ENCODE assay signal across 10 mouse cellular contexts in the genomic region with DNA sequence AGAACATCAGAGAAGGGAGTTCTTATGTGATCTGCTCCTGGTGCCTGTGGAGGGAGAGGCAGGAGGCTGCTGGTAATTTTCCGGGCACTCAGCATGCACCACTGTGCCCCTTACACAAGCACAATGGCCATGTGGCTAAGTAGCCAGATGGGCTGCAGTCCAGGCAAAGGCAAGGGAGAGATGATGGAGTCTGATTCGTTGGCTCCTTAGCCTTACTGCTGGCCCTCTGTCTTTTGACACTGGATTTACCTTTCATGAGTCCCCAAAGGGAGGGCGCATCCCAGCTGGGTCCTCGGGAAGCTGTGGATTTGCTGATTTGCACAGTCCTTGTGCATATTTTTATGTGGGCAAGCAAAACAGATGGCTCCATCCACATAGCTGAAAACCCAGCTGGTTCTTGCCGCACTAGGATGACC.
DNase-seq lines count a peak whose midpoint lies in the region; ATAC-seq lines count a peak whose summit lies in the region.
"Had no signal": no experiment of that assay in that cellular context is flagged by ENCODE, and none has a peak within 500 bp of the region (broad histone marks: within the 10 kb centered on the region; RNA-seq: fewer than 3 reads in every experiment).

No protein-coding gene starts in this region.

- 0 out of 2 replicates have a peak overlapping the region, but pooled peaks have one; percentile 5 for H3K4me2 ChIP-seq in hindbrain, embryonic 14.5 days (replicated peaks)
- peak overlapping the region; percentile 26 for H3K4me2 ChIP-seq in midbrain, embryonic 13.5 days (replicated peaks)
- H3K4me2 ChIP-seq: liver, embryonic 15.5 days had no signal

- H3K4me1 ChIP-seq in hindbrain, embryonic 14.5 days (replicated peaks; ENCODE audit: control insufficient read depth, insufficient read depth, low read length): peaks cover 30% of the 10 kb centered on the region
- peaks cover 40% of the 10 kb centered on the region for H3K4me1 ChIP-seq in midbrain, embryonic 13.5 days (replicated peaks)
- H3K4me1 ChIP-seq: liver, embryonic 15.5 days had no signal

- H3K27ac ChIP-seq in hindbrain, embryonic 14.5 days: peak overlapping the region; percentile 66
- H3K27ac ChIP-seq in midbrain, embryonic 13.5 days: peak overlapping the region; percentile 86
- H3K27ac ChIP-seq: liver, embryonic 15.5 days had no signal

- 28% methylated on average over 5 of the region's 5 CpGs for WGBS in hindbrain, embryonic 14.5 days
- WGBS in midbrain, embryonic 13.5 days: 24% methylated on average over 5 of the region's 5 CpGs

- no peaks in the 10 kb centered on the region for H3K36me3 ChIP-seq in hindbrain, embryonic 14.5 days (replicated peaks; ENCODE audit: control insufficient read depth, insufficient read depth)
- H3K36me3 ChIP-seq in midbrain, embryonic 13.5 days: no peaks in the 10 kb centered on the region
- H3K36me3 ChIP-seq: liver, embryonic 15.5 days had no signal

- H3K27me3 ChIP-seq in hindbrain, embryonic 14.5 days (ENCODE audit: control insufficient read depth, insufficient read depth, low read length): no peaks in the 10 kb centered on the region
- no peaks in the 10 kb centered on the region for H3K27me3 ChIP-seq in midbrain, embryonic 13.5 days
- H3K27me3 ChIP-seq: liver, embryonic 15.5 days had no signal

- DNase-seq in cerebellum, adult 11 months: peak; percentile 78
- DNase-seq in embryo, embryonic 11 days: peak; percentile 44
- peak; percentile 52 for DNase-seq in hindbrain, embryonic 14.5 days (ENCODE audit: low spot score)
- DNase-seq in adrenal gland, postnatal 14 days: no peak
- DNase-seq in heart, postnatal 4 days: no peak
- DNase-seq in spleen, adult 18-20 months: no peak
- DNase-seq in thymus, postnatal 10 days (ENCODE audit: low spot score in 2 of 2): no peak

- ATAC-seq in hindbrain, embryonic 14.5 days (ENCODE audit: low FRiP score): peak; percentile 79
- ATAC-seq in midbrain, embryonic 13.5 days: peak; percentile 87

- H3K4me3 ChIP-seq in hindbrain, embryonic 14.5 days (replicated peaks; ENCODE audit: low read length): no peak overlapping the region
- no peak overlapping the region for H3K4me3 ChIP-seq in midbrain, embryonic 13.5 days (replicated peaks)
- H3K4me3 ChIP-seq: erythroblast, embryonic 14.5 days; liver, embryonic 15.5 days had no signal

- H3K9ac ChIP-seq in hindbrain, embryonic 14.5 days: no peak overlapping the region
- no peak overlapping the region for H3K9ac ChIP-seq in midbrain, embryonic 13.5 days (replicated peaks)
- H3K9ac ChIP-seq: liver, embryonic 15.5 days had no signal

- H3K9me3 ChIP-seq in hindbrain, embryonic 14.5 days (ENCODE audit: control insufficient read depth, low read length): no peaks in the 10 kb centered on the region
- H3K9me3 ChIP-seq in midbrain, embryonic 13.5 days: no peaks in the 10 kb centered on the region
- H3K9me3 ChIP-seq: liver, embryonic 15.5 days had no signal

Comparison
In these comparisons a context has a peak if more than half of its experiments do, and no peak if none do; other contexts are left out.
1. DNase-seq: peak in cerebellum, adult 11 months (single experiment), embryo, embryonic 11 days (single experiment) and hindbrain, embryonic 14.5 days (single experiment); none in adrenal gland, postnatal 14 days (single experiment), heart, postnatal 4 days (single experiment), spleen, adult 18-20 months (0 of 2) and thymus, postnatal 10 days (0 of 2).